Mouse (Mus musculus) cerebellum, adult 2 months (tissue): ENCODE measurements around the gene Ubiad1.

Experiments used
- CTCF ChIP-seq: fragments of 200-500 bp; IDR thresholded peaks from 2 replicates; pipeline ENCODE4 v1.5.1; 2011; ENCODE audit warnings: low read depth, mild to moderate bottlenecking, control low read depth, low read length, moderate library complexity, borderline replicate concordance; ENCODE audit not compliant: insufficient read depth
- POLR2A ChIP-seq: fragments of 200-500 bp; IDR thresholded peaks from 2 replicates; pipeline ENCODE4 v1.6.1; 2011; ENCODE audit warnings: low read length, control low read depth, borderline replicate concordance; ENCODE audit not compliant: insufficient read depth

DNA sequence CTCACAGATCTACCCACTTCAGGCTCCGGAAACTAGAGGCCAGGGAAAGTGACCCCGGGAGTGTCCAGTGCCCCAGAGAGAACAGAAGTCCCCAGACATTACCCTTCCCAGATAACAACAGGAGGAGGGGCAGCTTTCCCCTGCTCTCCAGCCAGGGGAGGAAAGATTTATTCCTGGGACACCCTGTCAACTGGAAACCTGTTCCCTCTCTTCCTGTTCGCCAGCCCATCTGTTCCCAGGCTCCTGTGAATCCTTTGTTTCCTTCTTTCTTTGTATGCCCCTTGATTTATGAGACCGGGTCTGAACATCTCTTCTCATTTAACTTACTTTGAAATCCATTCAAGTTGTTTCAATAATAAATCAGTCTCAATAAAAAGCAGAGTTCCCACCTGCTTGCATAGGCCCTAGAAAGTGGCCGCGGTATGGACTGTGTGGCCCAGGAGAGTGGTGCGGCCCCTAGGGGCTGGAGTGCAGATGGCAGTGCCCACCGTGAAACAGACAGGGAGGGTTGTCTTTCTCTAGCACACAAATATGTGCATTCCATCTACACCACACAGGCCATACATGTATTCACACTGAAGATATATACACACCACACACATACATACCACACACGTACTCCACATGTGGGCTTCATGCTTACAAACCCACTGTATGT is 45.0 kb downstream of the Ubiad1 start:
- TF ChIP-seq CTCF = no peak
- no peak for TF ChIP-seq POLR2A
